Mouse (Mus musculus) bone marrow macrophage, adult 2 months (primary cell): ENCODE data around the gene Dcaf1. TPM values are rescaled to one million over a fixed set of nuclear protein-coding genes. Genes with fewer than 3 reads are reported as not detected.

Experiments
- H3K27ac ChIP-seq: 2 replicates; pipeline ENCODE4 v1.5.1; 2012; ENCODE audit warnings: low read depth, low read length; ENCODE audit not compliant: insufficient read depth
- H3K4me1 ChIP-seq: 2 replicates; pipeline ENCODE4 v1.6.1; 2012; ENCODE audit warnings: low read length; ENCODE audit not compliant: control insufficient read depth, insufficient read depth
- H3K4me3 ChIP-seq: 2 replicates; pipeline ENCODE4 v1.5.1; 2012; ENCODE audit warnings: mild to moderate bottlenecking, low read length, moderate library complexity; ENCODE audit not compliant: insufficient read depth
- CTCF ChIP-seq: IDR thresholded peaks from 2 replicates; pipeline ENCODE4 v1.5.1; 2012; ENCODE audit warnings: low read depth, mild to moderate bottlenecking, low read length, moderate library complexity
- POLR2A ChIP-seq: IDR thresholded peaks from 2 replicates; pipeline ENCODE4 v1.6.1; 2012; ENCODE audit warnings: mild to moderate bottlenecking, low read depth, low read length, borderline replicate concordance
- polyA plus RNA-seq: library from polyadenylated mRNA; stranded (reverse); fragments of >200 nt; gene quantifications from 2 replicates; pipeline ENCODE4 v1.2.4, GENCODE M21; 2012; ENCODE audit not compliant: missing spikeins, insufficient read depth, insufficient read length

The Dcaf1 gene
- polyA plus RNA-seq, 1 experiment = 6.5 TPM

- Histone ChIP-seq H3K4me1 (peaks cover 15% of the 10 kb centered on the region), H3K27ac (no peak overlapping the region), H3K4me3 (no peak overlapping the region)
- TF ChIP-seq POLR2A = no peak
- no peak for TF ChIP-seq CTCF
These were observed 86.5 kb downstream of the Dcaf1 start for GRCm38 (mm10) chr9:106908174-106908573.

DNA sequence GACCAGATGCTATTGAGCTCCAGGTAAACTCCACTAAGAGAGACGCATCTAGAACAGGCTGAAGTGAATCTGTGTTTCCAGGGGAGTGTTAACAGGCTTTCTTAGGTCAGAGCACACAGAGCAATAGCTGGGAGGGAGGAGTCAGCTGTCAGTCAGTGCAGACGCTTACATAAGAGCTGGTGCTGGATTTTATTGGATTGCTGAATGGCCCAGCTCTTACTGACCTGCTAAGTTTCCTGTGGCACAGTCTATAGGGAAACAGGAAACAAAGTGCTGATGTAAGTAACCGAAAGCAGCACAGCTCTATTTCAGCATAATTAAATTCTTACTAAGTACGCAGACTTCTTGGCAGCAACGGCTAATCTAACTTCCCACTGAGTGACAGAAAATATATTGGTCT, 87.0 kb downstream of the Dcaf1 start:
- Histone ChIP-seq H3K27ac (peak overlapping the region; percentile 71), H3K4me3 (no peak overlapping the region), H3K4me1 (peaks cover 15% of the 10 kb centered on the region)
- no peak for TF ChIP-seq CTCF
- TF ChIP-seq POLR2A = no peak

- H3K27ac ChIP-seq = no peak overlapping the region
- H3K4me1 ChIP-seq = peaks cover 15% of the 10 kb centered on the region
- no peak for TF ChIP-seq POLR2A
- TF ChIP-seq CTCF = no peak
- no peak overlapping the region for H3K4me3 ChIP-seq
These were observed 90.0 kb downstream of the Dcaf1 start for GRCm38 (mm10) chr9:106911624-106912023.

DNA sequence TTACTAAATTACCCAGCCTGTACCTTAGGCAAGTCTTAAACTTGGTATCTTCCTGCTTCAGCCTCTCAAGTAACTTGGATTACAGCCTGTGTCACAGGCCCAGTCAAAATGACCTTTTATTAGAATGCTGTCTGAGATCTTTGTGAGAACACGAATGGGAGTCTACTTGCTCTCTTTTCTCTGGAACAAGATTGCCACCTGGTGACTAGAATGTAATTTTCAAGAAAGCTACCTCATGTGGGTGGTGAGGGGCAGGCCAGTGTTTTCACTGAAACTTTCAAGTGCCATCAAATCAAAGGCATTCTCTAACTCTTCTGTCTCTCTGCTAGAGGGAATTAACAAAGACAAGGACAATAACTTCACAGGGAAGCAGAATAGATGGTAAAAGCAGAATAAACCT, 92.1 kb downstream of the Dcaf1 start:
- no peak for TF ChIP-seq POLR2A
- TF ChIP-seq CTCF = no peak
- Histone ChIP-seq H3K27ac (no peak overlapping the region), H3K4me3 (no peak overlapping the region), H3K4me1 (peaks cover 12% of the 10 kb centered on the region)

- H3K4me1 ChIP-seq = peaks cover 4% of the 10 kb centered on the region
- H3K4me3 ChIP-seq = no peak overlapping the region
- no peak overlapping the region for H3K27ac ChIP-seq
- TF ChIP-seq CTCF = no peak
- TF ChIP-seq POLR2A = no peak
These were observed 93.2 kb downstream of the Dcaf1 start for GRCm38 (mm10) chr9:106914878-106915277.

Other genes starting within 250 kb of the Dcaf1 start
- gene Iqcf6, start 195.3 kb upstream of the Dcaf1 start, polyA plus RNA-seq = not detected in 2 replicates
- not detected in 2 replicates for gene Grm2, start 165.8 kb upstream of the Dcaf1 start, polyA plus RNA-seq
- 75.3 and 106 TPM in 2 replicates for gene Tex264, start 135.9 kb upstream of the Dcaf1 start, polyA plus RNA-seq
- 7.6 and 8.5 TPM in 2 replicates for gene Rad54l2, start 32.7 kb upstream of the Dcaf1 start, polyA plus RNA-seq
- 12.6 and 15.3 TPM in 2 replicates for gene Rbm15b, start 65.6 kb downstream of the Dcaf1 start, polyA plus RNA-seq
- 92.2 and 103 TPM in 2 replicates for gene Manf, start 70.1 kb downstream of the Dcaf1 start, polyA plus RNA-seq